Mouse (Mus musculus) forebrain, postnatal 0 days (tissue): ENCODE data around the gene Rasd2. TPM values are rescaled to one million over a fixed set of nuclear protein-coding genes. Genes with fewer than 3 reads are reported as not detected.

Source experiments
- ATAC-seq: fragments of 200-750 bp; cut with Nextera tagmentation; 2 replicates; pipeline ENCODE4 v1.8.0; 2017; ENCODE audit warnings: mild to moderate bottlenecking, moderate library complexity
- DNase-seq: peaks from one replicate; pipeline ENCODE4 v3.0.0-alpha.2; 2015
- H3K27ac ChIP-seq: fragments of 300-500 bp; sonication (generic); 2 replicates; pipeline ENCODE4 v1.5.1; 2014; ENCODE audit warnings: low read depth, mild to moderate bottlenecking, antibody characterized with exemption, low read length, moderate library complexity, mixed read lengths
- H3K27me3 ChIP-seq: fragments of 300-500 bp; sonication (generic); 2 replicates; pipeline ENCODE4 v1.6.1; 2014; ENCODE audit warnings: mild to moderate bottlenecking, low read length, mixed read lengths; ENCODE audit not compliant: insufficient read depth
- H3K36me3 ChIP-seq: fragments of 300-500 bp; sonication (generic); 2 replicates; pipeline ENCODE4 v1.6.1; 2014; ENCODE audit warnings: mild to moderate bottlenecking, moderate library complexity; ENCODE audit not compliant: insufficient read depth
- H3K4me1 ChIP-seq: fragments of 300-500 bp; sonication (generic); 2 replicates; pipeline ENCODE4 v1.6.1; 2014; ENCODE audit warnings: antibody characterized with exemption; ENCODE audit not compliant: insufficient read depth
- H3K4me2 ChIP-seq: fragments of 300-500 bp; sonication (generic); 2 replicates; pipeline ENCODE4 v1.6.1; 2014; ENCODE audit warnings: low read depth, mild to moderate bottlenecking, moderate library complexity
- H3K4me3 ChIP-seq: fragments of 300-500 bp; sonication (generic); 2 replicates; pipeline ENCODE4 v1.5.1; 2014; ENCODE audit warnings: low read depth, low read length, mixed read lengths
- H3K9ac ChIP-seq: fragments of 300-500 bp; sonication (generic); 2 replicates; pipeline ENCODE4 v1.6.1; 2014; ENCODE audit warnings: mild to moderate bottlenecking
- H3K9me3 ChIP-seq: fragments of 300-500 bp; sonication (generic); 2 replicates; pipeline ENCODE4 v1.6.1; 2016; ENCODE audit warnings: low read length
- CTCF ChIP-seq: sonication (generic); IDR thresholded peaks from 2 replicates; pipeline ENCODE4 v1.5.1; 2016; ENCODE audit warnings: antibody characterized with exemption, control low read depth, low read depth
- WGBS: fragments of 180-500 bp; shearing (Covaris S2); extraction: QIAGEN DNeasy Blood & Tissue Kit; methylation state at CpG from one replicate; pipeline ENCODE4 v1.1.7; 2014; 5-methylcytosine and 5-hydroxymethylcytosine counted together
- polyA plus RNA-seq: library from polyadenylated mRNA; unstranded; fragments of >200 nt; fragmentation: Nextera tagmentation; extraction: Ambion mirVana; gene quantifications from 2 replicates; pipeline ENCODE4 v1.2.1, GENCODE M21; 2015
- total RNA-seq: library from RNA; depleted of rRNA; stranded (reverse); fragments of >200 nt; gene quantifications from 2 replicates; pipeline ENCODE4 v1.2.3, GENCODE M21; 2014; rRNA removed

Gene Rasd2
- total and polyA plus RNA-seq, 2 experiments from 2014 or later = 4.7 to 11.6 TPM

GRCm38 (mm10) chr8:75255635-75256034 lies 41.9 kb downstream of the Rasd2 start:
- Histone ChIP-seq H3K4me3 (no peak overlapping the region), H3K27me3 (no peaks in the 10 kb centered on the region), H3K4me1 (no peaks in the 10 kb centered on the region), H3K9me3 (no peaks in the 10 kb centered on the region), H3K4me2 (no peak overlapping the region), H3K36me3 (no peaks in the 10 kb centered on the region), H3K9ac (no peak overlapping the region), H3K27ac (no peak overlapping the region)
- 94% methylated on average over 3 of the region's 3 CpGs for WGBS
- no peak for ATAC-seq
- no peak for TF ChIP-seq CTCF
- no peak for DNase-seq

GRCm38 (mm10) chr8:75272166-75272565 lies 58.4 kb downstream of the Rasd2 start:
- Histone ChIP-seq H3K4me1 (no peaks in the 10 kb centered on the region), H3K9ac (no peak overlapping the region), H3K4me3 (no peak overlapping the region), H3K4me2 (no peak overlapping the region), H3K36me3 (no peaks in the 10 kb centered on the region), H3K27me3 (no peaks in the 10 kb centered on the region), H3K9me3 (0 out of 2 replicates have a peak, but pooled peaks cover 3% of the 10 kb centered on the region), H3K27ac (no peak overlapping the region)
- 28% methylated on average over 4 of the region's 4 CpGs for WGBS
- ATAC-seq (no peak), DNase-seq (peak; percentile 17)
- TF ChIP-seq CTCF = peak; percentile 61

Other genes starting within 250 kb of the Rasd2 start
- 70.9 and 84.2 TPM in 2 replicates for gene Hmgxb4, start 220.6 kb upstream of the Rasd2 start, total RNA-seq
- 19.0 and 26.9 TPM in 2 replicates for gene Hmgxb4, start 220.6 kb upstream of the Rasd2 start, polyA plus RNA-seq
- 21.8 and 24.6 TPM in 2 replicates for gene Tom1, start 180.2 kb upstream of the Rasd2 start, total RNA-seq
- gene Tom1, start 180.2 kb upstream of the Rasd2 start, polyA plus RNA-seq = 30.6 and 35.9 TPM in 2 replicates
- 8.7 and 10.5 TPM in 2 replicates for gene Hmox1, start 120.3 kb upstream of the Rasd2 start, total RNA-seq
- 13.3 and 14.4 TPM in 2 replicates for gene Hmox1, start 120.3 kb upstream of the Rasd2 start, polyA plus RNA-seq
- 20.3 and 22.2 TPM in 2 replicates for gene Mcm5, start 104.4 kb upstream of the Rasd2 start, total RNA-seq
- 18.3 and 19.0 TPM in 2 replicates for gene Mcm5, start 104.4 kb upstream of the Rasd2 start, polyA plus RNA-seq
- 0.31 and 0.33 TPM in 2 replicates for gene Gm10358, start 192.6 kb downstream of the Rasd2 start, total RNA-seq
- 0.23 TPM in 2 replicates for gene Gm10358, start 192.6 kb downstream of the Rasd2 start, polyA plus RNA-seq
- 0.10 and 0.23 TPM in 2 replicates for gene Iqcm, start 234.8 kb downstream of the Rasd2 start, total RNA-seq
- 0.25 TPM in 1 of 2 replicates, not detected in the other for gene Iqcm, start 234.8 kb downstream of the Rasd2 start, polyA plus RNA-seq